Mouse (Mus musculus) gastrocnemius, adult 18-20 months (tissue): ENCODE measurements around the gene Dnaaf1. TPM values are rescaled to one million over a fixed set of nuclear protein-coding genes. Genes with fewer than 3 reads are reported as not detected.

ENCODE experiments used
- DNase-seq: peaks from one replicate; pipeline ENCODE4 v3.0.0; 2021; ENCODE audit warnings: low spot score
- total RNA-seq, 2 experiments: library from RNA; stranded (reverse); gene quantifications; 2 replicates each; pipeline ENCODE4 v1.2.3; 2021

The Dnaaf1 gene
- total RNA-seq, 2 experiments from 2014 or later, result not detected

- DNase-seq, result no peak
Observed at GRCm38 (mm10) chr8:119569881-119570280, 5.2 kb upstream of the Dnaaf1 start.

- DNase-seq, result no peak
Observed at GRCm38 (mm10) chr8:119571135-119571534, 3.9 kb upstream of the Dnaaf1 start.

- DNase-seq, result no peak
Observed at GRCm38 (mm10) chr8:119572411-119572810, 2.6 kb upstream of the Dnaaf1 start.

DNA sequence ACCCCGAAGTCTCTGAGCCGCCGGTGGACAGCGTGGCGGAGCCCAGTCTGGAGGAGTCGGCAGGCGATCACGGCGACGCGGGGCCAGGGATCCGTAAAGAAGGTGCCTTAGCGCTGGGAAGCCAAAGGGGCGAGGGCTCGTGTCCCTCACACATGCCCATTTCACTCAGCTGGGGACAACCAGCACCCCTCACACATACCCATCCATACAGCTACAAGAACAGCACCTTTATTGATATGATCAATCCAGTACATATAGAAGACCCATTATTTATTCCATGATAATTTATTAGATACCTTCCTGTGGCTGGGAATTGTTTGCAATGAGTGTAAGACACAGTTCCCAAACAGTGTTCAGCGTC is 311 bp downstream of the Dnaaf1 start:
- DNase-seq, result no peak

- no peak for DNase-seq
Observed at GRCm38 (mm10) chr8:119579096-119579495, 4.1 kb downstream of the Dnaaf1 start.

- no peak for DNase-seq
Observed at GRCm38 (mm10) chr8:119580441-119581161, 5.6 kb downstream of the Dnaaf1 start.

DNA sequence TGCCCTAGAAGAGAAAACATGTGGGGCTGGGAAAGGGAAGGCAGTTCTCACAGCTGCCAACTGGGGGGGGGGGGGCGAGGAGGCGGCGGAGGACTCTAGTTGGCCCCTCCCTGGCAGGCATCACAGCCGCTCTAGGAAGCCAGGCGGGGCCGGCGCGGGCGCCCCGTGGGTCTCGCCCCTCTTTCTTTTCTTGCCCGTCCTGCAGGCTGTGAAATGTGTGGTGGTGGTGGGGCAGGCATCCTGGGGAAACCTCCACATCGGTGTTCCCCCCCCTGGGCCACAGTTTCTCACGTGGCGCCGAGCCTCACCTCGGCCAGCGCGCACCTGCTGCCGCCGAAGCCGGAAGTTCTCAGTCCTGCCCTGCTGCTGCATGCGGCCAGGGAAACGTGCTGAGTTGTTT is 10.9 kb downstream of the Dnaaf1 start:
- no peak for DNase-seq

GRCm38 (mm10) chr8:119588321-119588720 is 13.3 kb downstream of the Dnaaf1 start:
- no peak for DNase-seq

- DNase-seq, result no peak
Observed at GRCm38 (mm10) chr8:119588844-119589243, 13.8 kb downstream of the Dnaaf1 start.

GRCm38 (mm10) chr8:119590348-119590747 is 15.3 kb downstream of the Dnaaf1 start:
- no peak for DNase-seq

GRCm38 (mm10) chr8:119591456-119591855 is 16.4 kb downstream of the Dnaaf1 start:
- DNase-seq, result no peak

GRCm38 (mm10) chr8:119603771-119604170 is 28.7 kb downstream of the Dnaaf1 start:
- no peak for DNase-seq

- DNase-seq, result no peak
Observed at GRCm38 (mm10) chr8:119604398-119604803, 29.4 kb downstream of the Dnaaf1 start.

DNA sequence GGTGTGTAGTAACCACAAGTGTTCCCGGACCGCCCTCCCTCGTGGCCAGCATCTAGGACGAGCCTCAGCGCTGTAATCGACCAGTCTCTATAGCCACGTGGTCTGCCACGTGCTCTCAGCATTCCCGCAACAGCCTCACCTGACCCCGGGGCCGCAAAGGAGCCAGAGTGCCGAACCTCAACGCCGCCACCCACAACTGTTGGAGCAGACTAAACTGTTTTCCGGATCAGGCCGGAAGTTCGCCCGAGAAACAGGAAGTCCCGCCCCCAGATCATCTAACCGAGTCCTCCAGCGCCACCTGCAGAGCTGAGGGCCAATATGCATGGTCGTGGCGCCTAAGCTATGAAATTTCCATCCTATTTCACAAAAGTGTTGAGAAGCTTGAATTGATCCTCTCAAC is 30.0 kb downstream of the Dnaaf1 start, which contains the start of gene Taf1c:
Gene Taf1c (minus strand): TSS at position 227 of the 400 bp plus-strand sequence.
- DNase-seq, result peak; percentile 95

GRCm38 (mm10) chr8:119606224-119606623 is 31.2 kb downstream of the Dnaaf1 start:
- no peak for DNase-seq

DNA sequence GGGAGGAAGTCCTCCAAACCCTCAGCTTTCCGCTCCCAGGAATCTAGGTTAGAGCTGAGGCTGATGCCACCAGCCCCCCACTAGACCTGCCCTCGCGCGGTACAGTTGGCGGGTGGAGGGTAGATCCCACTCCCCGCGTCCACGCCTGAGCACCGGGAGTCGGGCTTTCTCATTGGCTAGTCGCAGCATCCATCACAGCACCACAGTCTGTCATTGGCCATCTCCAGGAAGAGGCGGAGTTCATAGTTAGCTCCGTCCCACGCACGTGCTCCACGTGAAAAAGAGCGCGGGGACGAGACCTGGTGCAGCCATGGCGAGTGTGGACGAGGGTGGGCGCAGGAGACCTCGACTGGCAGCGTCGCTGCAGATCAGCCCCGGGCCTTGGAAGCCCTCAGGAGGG is 37.4 kb downstream of the Dnaaf1 start, which contains the start of gene Adad2:
Gene Adad2 (plus strand): TSS at position 277 of the 400 bp plus-strand sequence.
- no peak for DNase-seq

GRCm38 (mm10) chr8:119615096-119615495 is 40.1 kb downstream of the Dnaaf1 start:
- no peak for DNase-seq

GRCm38 (mm10) chr8:119616358-119616757 is 41.3 kb downstream of the Dnaaf1 start:
- no peak for DNase-seq

DNA sequence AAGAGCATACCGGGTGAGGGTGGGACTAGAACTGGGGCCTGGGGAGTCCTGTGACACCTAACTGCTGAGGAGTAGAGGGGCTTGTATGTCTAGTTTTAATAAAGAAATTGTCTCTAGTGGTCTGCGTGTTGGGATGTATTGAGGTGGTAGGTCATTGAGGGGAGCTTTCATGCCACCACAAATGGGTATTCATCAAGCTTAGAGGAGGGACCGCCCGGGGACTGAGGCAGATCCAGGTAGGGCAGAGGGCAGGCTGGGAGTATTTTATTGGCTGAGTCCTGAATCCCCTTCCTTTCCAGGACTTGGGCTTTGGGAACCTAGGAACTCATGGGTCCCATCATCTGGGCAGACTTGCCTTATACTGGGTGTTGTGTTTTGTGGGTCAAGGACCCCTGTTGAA is 41.8 kb downstream of the Dnaaf1 start:
- DNase-seq, result no peak

DNA sequence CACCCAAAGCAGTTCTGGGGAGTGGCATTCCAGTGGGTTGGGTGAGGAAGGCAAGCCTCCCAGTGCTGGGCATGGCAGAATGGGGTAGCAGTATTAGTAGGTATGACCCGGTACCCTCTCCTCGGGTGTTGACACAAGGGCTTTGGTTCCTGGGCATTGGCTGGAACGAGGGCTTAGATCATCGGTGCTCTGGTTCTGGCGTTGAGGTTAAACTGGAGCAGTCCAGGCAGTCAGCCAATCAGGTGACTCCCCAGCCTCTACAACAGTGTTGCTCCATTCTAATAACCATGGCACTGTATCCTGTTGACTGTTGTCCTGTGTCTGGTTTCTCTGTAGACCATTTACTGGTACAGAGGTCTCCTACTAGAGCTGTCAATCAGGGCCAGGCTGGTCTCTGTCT is 42.6 kb downstream of the Dnaaf1 start:
- peak; percentile 61 for DNase-seq

DNA sequence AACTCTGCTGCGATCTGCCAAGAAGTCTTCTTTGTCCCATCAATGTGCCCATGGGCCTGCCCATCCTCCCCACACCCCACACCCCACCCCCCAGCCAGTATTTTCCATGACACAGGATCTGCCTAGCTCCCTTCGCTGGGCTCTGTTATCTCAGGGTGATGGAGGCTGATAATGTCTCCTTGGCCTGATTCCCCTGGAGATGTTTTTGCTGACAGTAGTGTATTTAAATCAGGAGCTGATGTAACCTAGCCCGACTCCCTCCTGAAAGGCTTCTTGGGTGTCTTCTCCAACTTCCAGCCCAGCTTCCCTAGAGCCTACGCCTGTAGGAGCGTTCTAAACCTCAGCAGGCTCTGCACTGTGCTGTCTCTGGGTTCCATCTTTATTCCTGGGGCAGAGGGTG is 43.9 kb downstream of the Dnaaf1 start:
- DNase-seq, result peak; percentile 70

DNA sequence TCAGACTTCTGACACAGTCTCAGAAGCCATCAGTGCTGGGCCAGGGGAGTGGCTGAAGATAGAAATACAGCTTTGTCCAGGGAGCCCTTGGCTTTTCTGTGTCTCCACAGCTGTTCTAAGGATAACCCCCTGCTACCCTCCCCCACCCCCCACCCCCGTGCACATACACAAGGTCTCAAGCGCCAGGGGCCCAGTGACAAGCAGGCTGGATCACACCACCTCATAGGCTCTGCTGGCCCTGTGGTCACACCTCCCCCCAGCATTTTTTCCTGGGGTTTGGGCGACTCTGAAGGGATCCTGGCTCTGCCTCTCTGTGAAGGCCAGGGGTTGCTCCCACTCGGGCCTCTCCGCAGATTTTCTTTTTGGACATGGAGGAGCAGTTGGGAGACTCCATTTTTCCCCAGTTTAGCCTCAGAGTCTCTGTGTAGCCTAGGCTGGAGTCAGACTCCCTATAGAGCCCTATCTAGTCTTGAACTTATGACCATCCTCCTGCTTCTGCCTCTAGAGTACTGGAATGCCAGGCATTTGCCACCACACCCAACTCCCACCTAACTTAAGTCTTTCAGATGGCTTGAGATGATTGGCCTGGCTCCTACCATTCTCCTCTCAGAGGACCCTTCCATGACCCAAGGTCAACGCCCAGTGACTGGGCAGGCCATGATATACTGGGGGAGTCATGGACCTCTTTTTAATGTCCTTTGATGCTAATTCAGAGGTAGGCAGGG is 45.2 kb downstream of the Dnaaf1 start:
- no peak for DNase-seq
